1 mouse cellular context compared by ENCODE assay signal in genomic region chr13:112288225-112289178, GRCm38 (mm10).
TF ChIP-seq lines count a peak whose summit lies in the region.

Ankrd55 (plus strand) TSS chr13:112288451.

TF ChIP-seq in CH12.LX, 34 proteins besides CTCF, POLR2A, EP300 and RAD21 (continued from another document):
- TF ChIP-seq SIN3A (IDR thresholded peaks at IDR 0.05; ENCODE audit: low read length) = peak; percentile 63
- no peak for TF ChIP-seq UBTF (IDR thresholded peaks at IDR 0.05; ENCODE audit: low read depth, low read length)
- no peak for TF ChIP-seq MAFK (IDR thresholded peaks at IDR 0.05; ENCODE audit: insufficient replicate concordance, low read length)
- TF ChIP-seq USF1 (IDR thresholded peaks at IDR 0.05; ENCODE audit: low read depth, low read length) = peak; percentile 66
- TF ChIP-seq TCF12 (IDR thresholded peaks at IDR 0.05; ENCODE audit: low read depth, low read length) = peak; percentile 28; the same call in 1 of the 2 replicates
- TF ChIP-seq USF2 (conservative IDR thresholded peaks at IDR 0.05; ENCODE audit: low read depth, low read length) = peak; percentile 42; the same call in 1 of the 2 replicates
- 0 out of 2 replicates have a peak, but pooled peaks have one; percentile 68 for TF ChIP-seq CHD1 (IDR thresholded peaks at IDR 0.05; ENCODE audit: low read depth, low read length)
- no peak for TF ChIP-seq E2F4 (IDR thresholded peaks at IDR 0.05; ENCODE audit: insufficient replicate concordance, low read depth, low read length)
